Mouse (Mus musculus): Measurements from ENCODE around the gene Klrb1b.

DNA sequence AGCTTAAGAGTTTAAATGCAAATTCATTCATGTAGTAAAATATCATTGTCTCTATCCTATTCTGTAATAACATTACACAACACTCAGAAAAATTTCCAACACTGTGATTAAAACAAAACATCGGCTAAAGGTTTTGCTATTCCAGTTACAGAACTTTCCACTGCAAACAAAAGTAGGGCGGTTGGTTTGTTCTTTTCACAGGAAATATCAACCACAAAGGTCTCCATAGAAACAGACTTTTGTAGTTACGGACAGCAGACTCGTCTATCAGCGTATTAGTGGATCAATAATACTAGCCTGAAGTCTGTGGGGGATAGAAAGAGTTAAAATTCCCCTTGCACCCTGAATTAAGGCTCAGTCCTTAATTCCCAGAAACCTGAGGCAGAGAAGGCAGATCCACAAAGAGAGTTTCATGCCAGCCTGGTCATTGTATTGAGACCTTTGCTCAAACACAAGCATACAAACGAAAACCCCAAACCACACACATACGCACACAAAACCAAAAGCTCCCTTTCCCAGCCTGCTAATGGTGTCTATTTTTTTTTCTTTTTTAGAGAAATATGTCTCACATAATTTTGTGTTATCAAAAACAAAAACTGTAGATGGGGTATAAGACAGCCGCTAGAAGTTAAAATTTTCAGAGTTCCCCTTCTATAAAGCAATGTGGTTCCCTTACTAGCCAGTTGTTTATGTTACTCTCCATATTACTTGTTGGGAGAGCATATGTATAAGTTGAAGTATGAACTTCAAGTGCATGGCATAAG, 10.2 kb upstream of the Klrb1b start:
- TF ChIP-seq CTCF (IDR thresholded peaks at IDR 0.05; ENCODE audit: control insufficient read depth, insufficient read depth, insufficient read length) = no peak
- no peak for TF ChIP-seq CEBPB (IDR thresholded peaks at IDR 0.05; ENCODE audit: low read depth)
- no peak for TF ChIP-seq MYOD1 (IDR thresholded peaks at IDR 0.05; ENCODE audit: control insufficient read depth, insufficient read length, low read depth)
- no peak for TF ChIP-seq MAX (IDR thresholded peaks at IDR 0.05)
- TF ChIP-seq USF1 (IDR thresholded peaks at IDR 0.05; ENCODE audit: low read depth) = no peak
- no peak for TF ChIP-seq MYOG (IDR thresholded peaks at IDR 0.05; ENCODE audit: control insufficient read depth, extremely low read depth, insufficient read length)
